Mouse (Mus musculus) limb, embryonic 13.5 days (tissue): Measurements from ENCODE around the gene Sdhc. TPM values are rescaled to one million over a fixed set of nuclear protein-coding genes. Genes with fewer than 3 reads are reported as not detected.

ENCODE experiments used
- ATAC-seq: fragments of 200-750 bp; cut with Nextera tagmentation; 2 replicates; pipeline ENCODE4 v1.8.0; 2017; ENCODE audit warnings: low read depth, moderate number of reproducible peaks, moderate TSS enrichment; ENCODE audit not compliant: low FRiP score
- H3K27ac ChIP-seq: fragments of 300-500 bp; sonication (generic); 2 replicates; pipeline ENCODE4 v1.5.1; 2015; ENCODE audit warnings: inconsistent platforms, mild to moderate bottlenecking, moderate library complexity
- H3K27me3 ChIP-seq: fragments of 300-500 bp; sonication (generic); 2 replicates; pipeline ENCODE4 v1.6.1; 2015; ENCODE audit warnings: mild to moderate bottlenecking, inconsistent platforms
- H3K36me3 ChIP-seq: fragments of 300-500 bp; sonication (generic); 2 replicates; pipeline ENCODE4 v1.6.1; 2015; ENCODE audit warnings: inconsistent platforms, mild to moderate bottlenecking, moderate library complexity
- H3K4me1 ChIP-seq: fragments of 300-500 bp; sonication (generic); 2 replicates; pipeline ENCODE4 v1.6.1; 2015; ENCODE audit warnings: inconsistent platforms
- H3K4me2 ChIP-seq: fragments of 300-500 bp; sonication (generic); replicated peaks from 2 replicates; pipeline ENCODE4 v1.6.1; 2015; ENCODE audit warnings: inconsistent platforms, mild to moderate bottlenecking, moderate library complexity
- H3K4me3 ChIP-seq: fragments of 300-500 bp; sonication (generic); 2 replicates; pipeline ENCODE4 v1.5.1; 2015; ENCODE audit warnings: moderate library complexity, mild to moderate bottlenecking, inconsistent platforms
- H3K9ac ChIP-seq: fragments of 300-500 bp; sonication (generic); 2 replicates; pipeline ENCODE4 v1.6.1; 2015; ENCODE audit warnings: mild to moderate bottlenecking, inconsistent platforms
- H3K9me3 ChIP-seq: fragments of 300-500 bp; sonication (generic); 2 replicates; pipeline ENCODE4 v1.6.1; 2016; ENCODE audit warnings: inconsistent platforms
- WGBS: fragments of 180-500 bp; shearing (Covaris S2); methylation state at CpG from one replicate; pipeline ENCODE4 v1.1.7; 2015; 5-methylcytosine and 5-hydroxymethylcytosine counted together
- polyA plus RNA-seq: library from polyadenylated mRNA; unstranded; fragments of >200 nt; fragmentation: Nextera tagmentation; extraction: Ambion mirVana; gene quantifications from 2 replicates; pipeline ENCODE4 v1.2.1, GENCODE M21; 2015

The Sdhc gene
- polyA plus RNA-seq, 1 experiment from 2014 or later: 236 TPM

GRCm38 (mm10) chr1:171122932-171123331 lies 27.5 kb downstream of the Sdhc start:
- Histone ChIP-seq H3K27ac (no peak overlapping the region), H3K9ac (no peak overlapping the region), H3K4me3 (no peak overlapping the region), H3K36me3 (peaks cover 7% of the 10 kb centered on the region), H3K4me2 (no peak overlapping the region), H3K4me1 (no peaks in the 10 kb centered on the region), H3K9me3 (no peaks in the 10 kb centered on the region), H3K27me3 (no peaks in the 10 kb centered on the region)
- ATAC-seq: no peak
- WGBS: 34% methylated on average over 7 of the region's 7 CpGs

GRCm38 (mm10) chr1:171121839-171122238 lies 28.6 kb downstream of the Sdhc start:
- 36% methylated on average over 5 of the region's 5 CpGs for WGBS
- no peaks in the 10 kb centered on the region for H3K9me3 ChIP-seq
- no peak for ATAC-seq

GRCm38 (mm10) chr1:171120893-171121292 lies 29.5 kb downstream of the Sdhc start:
- Histone ChIP-seq H3K36me3 (no peaks in the 10 kb centered on the region), H3K4me3 (no peak overlapping the region), H3K27me3 (no peaks in the 10 kb centered on the region), H3K27ac (no peak overlapping the region), H3K4me2 (no peak overlapping the region), H3K4me1 (no peaks in the 10 kb centered on the region), H3K9ac (no peak overlapping the region), H3K9me3 (no peaks in the 10 kb centered on the region)
- WGBS: 16% methylated on average over 3 of the region's 3 CpGs
- ATAC-seq: no peak

More at GRCm38 (mm10) chr1:171121839-171122238, 28.6 kb downstream of the Sdhc start:
- H3K27me3 ChIP-seq: no peaks in the 10 kb centered on the region
- no peak overlapping the region for H3K27ac ChIP-seq
- H3K36me3 ChIP-seq: no peaks in the 10 kb centered on the region
- no peak overlapping the region for H3K9ac ChIP-seq
- H3K4me1 ChIP-seq: no peaks in the 10 kb centered on the region
- H3K4me3 ChIP-seq: no peak overlapping the region
- H3K4me2 ChIP-seq: no peak overlapping the region

- Histone ChIP-seq H3K27ac (no peak overlapping the region), H3K4me2 (no peak overlapping the region), H3K4me3 (no peak overlapping the region), H3K36me3 (no peaks in the 10 kb centered on the region), H3K9me3 (no peaks in the 10 kb centered on the region), H3K27me3 (no peaks in the 10 kb centered on the region), H3K4me1 (no peaks in the 10 kb centered on the region), H3K9ac (no peak overlapping the region)
- no peak for ATAC-seq
- WGBS: 87% methylated on average over 14 of the region's 14 CpGs
Observed at GRCm38 (mm10) chr1:171119405-171119804, 31.0 kb downstream of the Sdhc start.

GRCm38 (mm10) chr1:171118996-171119395 lies 31.4 kb downstream of the Sdhc start:
- H3K4me1 ChIP-seq: no peaks in the 10 kb centered on the region
- 89% methylated on average over 5 of the region's 5 CpGs for WGBS
- no peak overlapping the region for H3K27ac ChIP-seq
- H3K36me3 ChIP-seq: no peaks in the 10 kb centered on the region
- H3K4me3 ChIP-seq: no peak overlapping the region
- H3K9me3 ChIP-seq: no peaks in the 10 kb centered on the region
- ATAC-seq: no peak
- H3K4me2 ChIP-seq: no peak overlapping the region
- no peaks in the 10 kb centered on the region for H3K27me3 ChIP-seq
- no peak overlapping the region for H3K9ac ChIP-seq

GRCm38 (mm10) chr1:171118269-171118684 lies 32.1 kb downstream of the Sdhc start:
- WGBS: 6% methylated on average over 4 of the region's 4 CpGs
- H3K9me3 ChIP-seq: no peaks in the 10 kb centered on the region
- ATAC-seq: peak; percentile 24; the same call in 1 of the 2 replicates
- H3K27me3 ChIP-seq: no peaks in the 10 kb centered on the region
- no peak overlapping the region for H3K27ac ChIP-seq
- H3K9ac ChIP-seq: no peak overlapping the region
- peaks cover under 1% of the 10 kb centered on the region; the same call in 1 of the 2 replicates for H3K4me1 ChIP-seq
- H3K4me3 ChIP-seq: no peak overlapping the region
- H3K36me3 ChIP-seq: no peaks in the 10 kb centered on the region
- no peak overlapping the region for H3K4me2 ChIP-seq

- no peak overlapping the region for H3K27ac ChIP-seq
- WGBS: 63% methylated on average over 4 of the region's 4 CpGs
- H3K36me3 ChIP-seq: no peaks in the 10 kb centered on the region
- peaks cover 6% of the 10 kb centered on the region; the same call in 1 of the 2 replicates for H3K4me1 ChIP-seq
- H3K9me3 ChIP-seq: no peaks in the 10 kb centered on the region
- no peak overlapping the region for H3K4me3 ChIP-seq
- H3K27me3 ChIP-seq: no peaks in the 10 kb centered on the region
- no peak overlapping the region for H3K9ac ChIP-seq
- H3K4me2 ChIP-seq: no peak overlapping the region
- ATAC-seq: no peak
Observed at GRCm38 (mm10) chr1:171116280-171116679, 34.1 kb downstream of the Sdhc start.

- H3K27me3 ChIP-seq: no peaks in the 10 kb centered on the region
- H3K36me3 ChIP-seq: no peaks in the 10 kb centered on the region
- peak within 1 kb of the TSS; percentile 56; the same call in 1 of the 2 replicates for H3K27ac ChIP-seq
- H3K9me3 ChIP-seq: no peaks in the 10 kb centered on the region
- H3K4me3 ChIP-seq: peak within 1 kb of the TSS; percentile 52
- no peak for ATAC-seq
- peak within 1 kb of the TSS; percentile 77 for H3K9ac ChIP-seq
- H3K4me2 ChIP-seq: peak within 1 kb of the TSS; percentile 69
- 1% methylated on average over 24 of the region's 24 CpGs for WGBS
- H3K4me1 ChIP-seq: peaks cover 9% of the 10 kb centered on the region
Observed at GRCm38 (mm10) chr1:171113873-171114299, 36.5 kb downstream of the Sdhc start, which contains the start of gene Cfap126. Gene Cfap126, plus strand, starts transcription at chr1:171113918.

- Histone ChIP-seq H3K9ac (no peak overlapping the region), H3K27ac (no peak overlapping the region), H3K4me2 (peak overlapping the region; percentile 69; the same call in 1 of the 2 replicates), H3K4me1 (peaks cover 9% of the 10 kb centered on the region), H3K4me3 (no peak overlapping the region), H3K27me3 (no peaks in the 10 kb centered on the region), H3K9me3 (no peaks in the 10 kb centered on the region), H3K36me3 (no peaks in the 10 kb centered on the region)
- ATAC-seq: no peak
- WGBS: 79% methylated on average over 4 of the region's 4 CpGs
Observed at GRCm38 (mm10) chr1:171112986-171113385, 37.4 kb downstream of the Sdhc start.

- H3K36me3 ChIP-seq: no peaks in the 10 kb centered on the region
- peak overlapping the region; percentile 55 for H3K27ac ChIP-seq
- ATAC-seq: peak; percentile 13; the same call in 1 of the 2 replicates
- 2% methylated on average over 15 of the region's 15 CpGs for WGBS
- peaks cover 9% of the 10 kb centered on the region for H3K4me1 ChIP-seq
- peak overlapping the region; percentile 60 for H3K9ac ChIP-seq
- no peaks in the 10 kb centered on the region for H3K9me3 ChIP-seq
- peak overlapping the region; percentile 67 for H3K4me2 ChIP-seq
- no peaks in the 10 kb centered on the region for H3K27me3 ChIP-seq
- H3K4me3 ChIP-seq: peak overlapping the region; percentile 58
Observed at GRCm38 (mm10) chr1:171111781-171112575, 38.4 kb downstream of the Sdhc start.

GRCm38 (mm10) chr1:171111020-171111780 lies 39.2 kb downstream of the Sdhc start:
- ATAC-seq: peak; percentile 94

GRCm38 (mm10) chr1:171110659-171111019 lies 39.8 kb downstream of the Sdhc start:
- Histone ChIP-seq H3K9ac (peak overlapping the region; percentile 62), H3K4me2 (peak overlapping the region; percentile 67), H3K4me3 (peak overlapping the region; percentile 58), H3K27ac (peak overlapping the region; percentile 71), H3K4me1 (peaks cover 9% of the 10 kb centered on the region), H3K27me3 (no peaks in the 10 kb centered on the region), H3K36me3 (no peaks in the 10 kb centered on the region), H3K9me3 (no peaks in the 10 kb centered on the region)
- 14% methylated on average over 15 of the region's 15 CpGs for WGBS
- ATAC-seq: peak; percentile 13; the same call in 1 of the 2 replicates

More at GRCm38 (mm10) chr1:171111020-171111780, 39.2 kb downstream of the Sdhc start:
- H3K4me3 ChIP-seq: peak overlapping the region; percentile 58
- no peaks in the 10 kb centered on the region for H3K36me3 ChIP-seq
- no peaks in the 10 kb centered on the region for H3K9me3 ChIP-seq
- H3K9ac ChIP-seq: peak overlapping the region; percentile 62
- WGBS: under 1% methylated on average over 38 of the region's 38 CpGs
- H3K27me3 ChIP-seq: no peaks in the 10 kb centered on the region
- H3K4me2 ChIP-seq: peak overlapping the region; percentile 67
- H3K27ac ChIP-seq: peak overlapping the region; percentile 71
- peaks cover 9% of the 10 kb centered on the region for H3K4me1 ChIP-seq
